Comparison of ENCODE assay signal across 24 mouse cellular contexts in genomic region chr9:114411295-114411694, GRCm38 (mm10).
"Had no signal": no experiment of that assay in that cellular context is flagged by ENCODE, and none has a peak within 500 bp of the region (broad histone marks: within the 10 kb centered on the region; RNA-seq: fewer than 3 reads in every experiment).

No protein-coding gene starts in this region.

- H3K4me1 ChIP-seq: limb, embryonic 10.5 days; limb, embryonic 13.5 days; megakaryocyte, embryonic 14.5 days; midbrain, embryonic 10.5 days; midbrain, embryonic 13.5 days; neural tube, embryonic 13.5 days had no signal

- H3K27me3 ChIP-seq: kidney, embryonic 15.5 days; limb, embryonic 13.5 days; liver, embryonic 13.5 days; megakaryocyte, embryonic 14.5 days; midbrain, embryonic 13.5 days; neural tube, embryonic 13.5 days had no signal

- H3K4me2 ChIP-seq: kidney, embryonic 15.5 days; limb, embryonic 13.5 days; liver, embryonic 13.5 days; lung, embryonic 14.5 days; midbrain, embryonic 13.5 days; neural tube, embryonic 13.5 days had no signal

- H3K4me3 ChIP-seq: kidney, embryonic 15.5 days; limb, embryonic 10.5 days; limb, embryonic 13.5 days; liver, embryonic 13.5 days; midbrain, embryonic 10.5 days; midbrain, embryonic 13.5 days; myocyte; neural tube, embryonic 13.5 days had no signal

- H3K9ac ChIP-seq: kidney, embryonic 15.5 days; limb, embryonic 13.5 days; liver, embryonic 13.5 days; liver, postnatal 0 days; lung, embryonic 14.5 days; midbrain, embryonic 13.5 days; neural tube, embryonic 13.5 days had no signal

- ATAC-seq: intestine, embryonic 16.5 days; liver, postnatal 0 days; lung, postnatal 0 days; midbrain, embryonic 13.5 days; midbrain, embryonic 16.5 days had no signal

- H3K9me3 ChIP-seq: kidney, embryonic 15.5 days; midbrain, embryonic 13.5 days; neural tube, embryonic 13.5 days had no signal

- DNase-seq: kidney, postnatal 10 days; kidney, postnatal 36 days; liver; liver, embryonic 13.5 days; liver, postnatal 0 days; lung, embryonic 14.5 days; lung, postnatal 36 days; retina, postnatal 1 day; right cerebral cortex, postnatal 25 days; spleen, adult 18-20 months; thymus, adult 18-20 months; thymus, postnatal 14 days; thymus, postnatal 4 days had no signal

- H3K27ac ChIP-seq: kidney, embryonic 15.5 days; limb, embryonic 10.5 days; limb, embryonic 13.5 days; liver, embryonic 13.5 days; midbrain, embryonic 10.5 days; midbrain, embryonic 13.5 days; neural tube, embryonic 13.5 days had no signal
